Comparison of ENCODE assay signal across 9 mouse cellular contexts in genomic region chr11:78488168-78488567, GRCm38 (mm10). TPM values are rescaled to one million over a fixed set of nuclear protein-coding genes. Genes with fewer than 3 reads are reported as not detected.
DNase-seq lines count a peak whose midpoint lies in the region; ATAC-seq and TF ChIP-seq lines count a peak whose summit lies in the region.
"Had no signal": no experiment of that assay in that cellular context is flagged by ENCODE, and none has a peak within 500 bp of the region (broad histone marks: within the 10 kb centered on the region; RNA-seq: fewer than 3 reads in every experiment).

No protein-coding gene starts in this region.

- H3K4me2 ChIP-seq in midbrain, embryonic 14.5 days (ENCODE audit: low read length), result no peak overlapping the region
- H3K4me2 ChIP-seq: limb, embryonic 15.5 days had no signal

- H3K4me3 ChIP-seq in midbrain, embryonic 14.5 days (replicated peaks; ENCODE audit: low read depth, low read length), result no peak overlapping the region
- H3K4me3 ChIP-seq in testis, adult 2 months (ENCODE audit: control insufficient read depth, low read depth, low read length), result no peak overlapping the region
- H3K4me3 ChIP-seq: limb, embryonic 15.5 days had no signal

- H3K27me3 ChIP-seq in midbrain, embryonic 14.5 days (ENCODE audit: control insufficient read depth, insufficient read depth, low read length), result peaks cover 18% of the 10 kb centered on the region; the same call in 1 of the 2 replicates
- H3K27me3 ChIP-seq in testis, adult 2 months (ENCODE audit: control insufficient read depth, insufficient read depth, low read length), result no peaks in the 10 kb centered on the region

- peak; percentile 52 to 76 for DNase-seq in frontal cortex, postnatal 14 days (ENCODE audit: low spot score in 2 of 2)
- peak; percentile 64 for DNase-seq in Muller cell, postnatal 12 days (ENCODE audit: inconsistent ontology term)
- DNase-seq in cerebellum, postnatal 14 days, result peak; percentile 93 to 94
- peak; percentile 44 to 62 for DNase-seq in heart, adult 9 months (ENCODE audit: low spot score in 2 of 2)
- DNase-seq in layer of hippocampus, postnatal 36 days, result peak; percentile 75 to 77
- peak; percentile 87 for DNase-seq in midbrain, embryonic 14.5 days

- H3K9ac ChIP-seq in midbrain, embryonic 14.5 days (replicated peaks; ENCODE audit: low read length), result no peak overlapping the region
- H3K9ac ChIP-seq: limb, embryonic 15.5 days had no signal

- no peak for ATAC-seq in frontal cortex, adult (ENCODE audit: low TSS enrichment)
- no peak for ATAC-seq in midbrain, embryonic 14.5 days (ENCODE audit: low FRiP score, low TSS enrichment)

- peaks cover 7% of the 10 kb centered on the region; the same call in 1 of the 2 replicates for H3K4me1 ChIP-seq in midbrain, embryonic 14.5 days (ENCODE audit: control insufficient read depth, insufficient read depth, low read length)
- peaks cover 13% of the 10 kb centered on the region; the same call in 1 of the 2 replicates for H3K4me1 ChIP-seq in testis, adult 2 months (ENCODE audit: control insufficient read depth, insufficient read depth, low read length)

- H3K27ac ChIP-seq in midbrain, embryonic 14.5 days (replicated peaks; ENCODE audit: low read depth, low read length), result no peak overlapping the region
- H3K27ac ChIP-seq in testis, adult 2 months (ENCODE audit: control insufficient read depth, insufficient read depth, low read depth, low read length), result no peak overlapping the region
- H3K27ac ChIP-seq: limb, embryonic 15.5 days had no signal

- TF ChIP-seq POLR2A in testis, adult 2 months (IDR thresholded peaks at IDR 0.05; ENCODE audit: control insufficient read depth, low read depth, low read length), result no peak

- WGBS in midbrain, embryonic 14.5 days, result 5% methylated on average over 8 of the region's 8 CpGs

- H3K9me3 ChIP-seq in midbrain, embryonic 14.5 days (ENCODE audit: control insufficient read depth, low read length), result no peaks in the 10 kb centered on the region
- H3K9me3 ChIP-seq: limb, embryonic 15.5 days had no signal

- H3K36me3 ChIP-seq in midbrain, embryonic 14.5 days (ENCODE audit: control insufficient read depth, insufficient read depth, low read length), result peaks cover 60% of the 10 kb centered on the region
- no peaks in the 10 kb centered on the region for H3K36me3 ChIP-seq in testis, adult 2 months (ENCODE audit: control insufficient read depth, insufficient read depth, low read length)
- H3K36me3 ChIP-seq: limb, embryonic 15.5 days had no signal

- peak; percentile 77; the same call in 1 of the 2 replicates for TF ChIP-seq CTCF in testis, adult 2 months (IDR thresholded peaks at IDR 0.05; ENCODE audit: control insufficient read depth, insufficient read depth, insufficient replicate concordance, low read depth, low read length)

RNA-seq across cellular contexts. Expression of gene Sarm1, which starts 9.4 kb away (rescaled TPM):
- 10 to 100 TPM; 39.9 to 41.1 TPM for total RNA-seq in layer of hippocampus, postnatal 36 days (2021)
- polyA plus RNA-seq in midbrain, embryonic 14.5 days (2014; fragmentation: Nextera tagmentation; extraction: Ambion mirVana), result 49.7 and 55.6 TPM in 2 replicates
- polyA plus RNA-seq in testis, adult 2 months (2012; rRNA removed), result 2.5 TPM in 2 replicates

RNA-seq across cellular contexts. Expression of gene Vtn, which starts 10.7 kb away (rescaled TPM):
- total RNA-seq in layer of hippocampus, postnatal 36 days (2021), result 10 to 100 TPM; 54.2 to 70.1 TPM
- 40.0 and 134 TPM in 2 replicates for polyA plus RNA-seq in midbrain, embryonic 14.5 days (2014; fragmentation: Nextera tagmentation; extraction: Ambion mirVana)
- polyA plus RNA-seq in testis, adult 2 months (2012; rRNA removed), result 0.77 and 0.78 TPM in 2 replicates

RNA-seq across cellular contexts. Expression of gene Sebox, which starts 15.1 kb away (rescaled TPM):
- 1 to 10 TPM; 4.5 to 4.9 TPM for total RNA-seq in layer of hippocampus, postnatal 36 days (2021)
- polyA plus RNA-seq in midbrain, embryonic 14.5 days (2014; fragmentation: Nextera tagmentation; extraction: Ambion mirVana), result not detected in 2 replicates
- not detected in 2 replicates for polyA plus RNA-seq in testis, adult 2 months (2012; rRNA removed)

RNA-seq across cellular contexts. Expression of gene Slc46a1, which starts 22.7 kb away (rescaled TPM):
- total RNA-seq in layer of hippocampus, postnatal 36 days (2021), result 10 to 100 TPM in 1 of 2 experiments, 1 to 10 TPM in 1; 9.5 to 11.3 TPM
- 21.4 and 22.7 TPM in 2 replicates for polyA plus RNA-seq in midbrain, embryonic 14.5 days (2014; fragmentation: Nextera tagmentation; extraction: Ambion mirVana)
- polyA plus RNA-seq in testis, adult 2 months (2012; rRNA removed), result 7.7 and 7.8 TPM in 2 replicates

RNA-seq across cellular contexts. Expression of gene Tmem199, which starts 23.8 kb away (rescaled TPM):
- total RNA-seq in layer of hippocampus, postnatal 36 days (2021), result 10 to 100 TPM; 43.0 to 44.0 TPM
- 104 and 108 TPM in 2 replicates for polyA plus RNA-seq in midbrain, embryonic 14.5 days (2014; fragmentation: Nextera tagmentation; extraction: Ambion mirVana)
- 16.0 and 19.2 TPM in 2 replicates for polyA plus RNA-seq in testis, adult 2 months (2012; rRNA removed)

Comparison
In these comparisons a context has a peak if more than half of its experiments do, and no peak if none do; other contexts are left out.
1. RNA of gene Sarm1, which starts 9.4 kb away (polyA plus RNA-seq): 49.7 to 55.6 TPM in midbrain, embryonic 14.5 days; 2.5 TPM in testis, adult 2 months; every median in the first group is over 10 times any median in the second.
2. RNA of gene Vtn, which starts 10.7 kb away (polyA plus RNA-seq): 40.0 to 134 TPM in midbrain, embryonic 14.5 days; 0.77 to 0.78 TPM in testis, adult 2 months; every median in the first group is over 10 times any median in the second.
3. Peak in every context shown above with its lines, with median percentiles within 50 percentile points of each other: DNase-seq.